18 mouse cellular contexts compared by ENCODE assay signal in the genomic region with DNA sequence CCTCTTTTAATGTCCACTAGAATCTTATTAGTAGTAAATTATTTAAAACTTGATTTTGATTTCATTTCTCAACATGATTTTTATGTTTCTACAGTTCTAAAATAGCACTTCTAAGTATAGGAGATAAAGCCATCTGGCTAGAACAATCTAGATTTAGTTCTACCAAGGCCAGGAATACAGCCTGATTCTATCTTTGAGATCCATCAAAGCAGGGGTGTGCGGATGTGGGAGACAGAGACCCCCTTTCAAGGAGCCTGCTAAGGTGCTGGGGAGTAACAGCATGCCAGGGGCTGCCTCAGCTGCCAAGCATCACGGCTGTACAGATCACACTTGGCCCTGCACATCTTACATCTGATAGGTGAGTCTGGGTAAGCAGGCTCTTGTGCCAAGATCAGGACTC.
"Had no signal": no experiment of that assay in that cellular context is flagged by ENCODE, and none has a peak within 500 bp of the region (broad histone marks: within the 10 kb centered on the region; RNA-seq: fewer than 3 reads in every experiment).

No protein-coding gene starts in this region.

- ATAC-seq: midbrain, embryonic 16.5 days had no signal

- H3K9ac ChIP-seq: lung, embryonic 14.5 days; midbrain, embryonic 12.5 days; neural tube, embryonic 13.5 days; neural tube, embryonic 15.5 days had no signal

- H3K36me3 ChIP-seq: midbrain, embryonic 10.5 days; midbrain, embryonic 12.5 days; neural tube, embryonic 13.5 days; neural tube, embryonic 15.5 days had no signal

- H3K27ac ChIP-seq: midbrain, embryonic 10.5 days; midbrain, embryonic 12.5 days; neural tube, embryonic 13.5 days; neural tube, embryonic 15.5 days had no signal

- H3K4me1 ChIP-seq: neural tube, embryonic 13.5 days; neural tube, embryonic 15.5 days had no signal

- H3K9me3 ChIP-seq: midbrain, embryonic 10.5 days; midbrain, embryonic 12.5 days; neural tube, embryonic 13.5 days; neural tube, embryonic 15.5 days had no signal

- DNase-seq: lung, embryonic 14.5 days; lung, postnatal 10 days; lung, postnatal 4 days; midbrain, embryonic 14.5 days; retina, postnatal 1 day; right cerebral cortex, adult 18-20 months; right cerebral cortex, postnatal 25 days; right cerebral cortex, postnatal 4 days; spleen, adult 18-20 months; thymus, adult 18-20 months; thymus, postnatal 14 days; thymus, postnatal 36 days had no signal

- H3K4me2 ChIP-seq: lung, embryonic 14.5 days; midbrain, embryonic 12.5 days; neural tube, embryonic 13.5 days; neural tube, embryonic 15.5 days had no signal

- H3K4me3 ChIP-seq: midbrain, embryonic 10.5 days; midbrain, embryonic 12.5 days; myocyte; neural tube, embryonic 13.5 days; neural tube, embryonic 15.5 days had no signal

- H3K27me3 ChIP-seq: midbrain, embryonic 12.5 days; neural tube, embryonic 13.5 days; neural tube, embryonic 15.5 days had no signal
